Mouse (Mus musculus) embryo, embryonic 9.5 days (tissue): ENCODE measurements around the gene Aplp2.
"Not testable (repeated sequence)": the region's sequence is repeated elsewhere in the genome, so short reads cannot be mapped to it uniquely, and the experiment has no call there.

Experiments
- DNase-seq: peaks from one replicate; pipeline ENCODE4 v3.0.0-alpha.2; 2017; ENCODE audit errors: extremely low spot score

The Aplp2 gene

GRCm38 (mm10) chr9:31177692-31178091 lies 33.9 kb downstream of the Aplp2 start:
- no peak for DNase-seq

- DNase-seq, result no peak
Observed at GRCm38 (mm10) chr9:31176379-31177130, 35.1 kb downstream of the Aplp2 start.

GRCm38 (mm10) chr9:31175978-31176377 lies 35.6 kb downstream of the Aplp2 start:
- DNase-seq, result no peak

GRCm38 (mm10) chr9:31175346-31175745 lies 36.3 kb downstream of the Aplp2 start:
- no peak for DNase-seq

- no peak for DNase-seq
Observed at GRCm38 (mm10) chr9:31168356-31169093, 43.1 kb downstream of the Aplp2 start.

GRCm38 (mm10) chr9:31167305-31167704 lies 44.3 kb downstream of the Aplp2 start:
- no peak for DNase-seq

GRCm38 (mm10) chr9:31165505-31165904 lies 46.1 kb downstream of the Aplp2 start:
- DNase-seq, result not testable (repeated sequence)

GRCm38 (mm10) chr9:31163327-31163726 lies 48.3 kb downstream of the Aplp2 start:
- no peak for DNase-seq

GRCm38 (mm10) chr9:31162911-31163310 lies 48.7 kb downstream of the Aplp2 start:
- no peak for DNase-seq

GRCm38 (mm10) chr9:31159910-31160309 lies 51.7 kb downstream of the Aplp2 start:
- peak; percentile 8 for DNase-seq

- no peak for DNase-seq
Observed at GRCm38 (mm10) chr9:31156594-31156993, 55.0 kb downstream of the Aplp2 start.

- DNase-seq, result peak; percentile 52
Observed at GRCm38 (mm10) chr9:31151050-31151449, 60.6 kb downstream of the Aplp2 start.

GRCm38 (mm10) chr9:31148135-31148534 lies 63.5 kb downstream of the Aplp2 start:
- no peak for DNase-seq

- no peak for DNase-seq
Observed at GRCm38 (mm10) chr9:31145272-31145925, 66.2 kb downstream of the Aplp2 start.

GRCm38 (mm10) chr9:31142924-31143323 lies 68.7 kb downstream of the Aplp2 start:
- DNase-seq, result no peak

- no peak for DNase-seq
Observed at GRCm38 (mm10) chr9:31133131-31133530, 78.5 kb downstream of the Aplp2 start.

- DNase-seq, result peak; percentile 37
Observed at GRCm38 (mm10) chr9:31131205-31131968, 80.2 kb downstream of the Aplp2 start, which contains the start of gene St14. Gene St14 (minus strand): TSS chr9:31131853.

GRCm38 (mm10) chr9:31130357-31131204 lies 81.0 kb downstream of the Aplp2 start:
- DNase-seq, result peak; percentile 37

- DNase-seq, result no peak
Observed at GRCm38 (mm10) chr9:31129956-31130355, 81.7 kb downstream of the Aplp2 start.

GRCm38 (mm10) chr9:31127876-31128465 lies 83.6 kb downstream of the Aplp2 start:
- no peak for DNase-seq
